Mouse (Mus musculus): ENCODE measurements around the gene Fance. TPM values are rescaled to one million over a fixed set of nuclear protein-coding genes. Genes with fewer than 3 reads are reported as not detected.
A peak's percentile ranks its signal among the peaks of the same experiment; 100 is the strongest.

Gene Fance
- polyA plus RNA-seq, 1 experiment = 13.7 TPM

DNA sequence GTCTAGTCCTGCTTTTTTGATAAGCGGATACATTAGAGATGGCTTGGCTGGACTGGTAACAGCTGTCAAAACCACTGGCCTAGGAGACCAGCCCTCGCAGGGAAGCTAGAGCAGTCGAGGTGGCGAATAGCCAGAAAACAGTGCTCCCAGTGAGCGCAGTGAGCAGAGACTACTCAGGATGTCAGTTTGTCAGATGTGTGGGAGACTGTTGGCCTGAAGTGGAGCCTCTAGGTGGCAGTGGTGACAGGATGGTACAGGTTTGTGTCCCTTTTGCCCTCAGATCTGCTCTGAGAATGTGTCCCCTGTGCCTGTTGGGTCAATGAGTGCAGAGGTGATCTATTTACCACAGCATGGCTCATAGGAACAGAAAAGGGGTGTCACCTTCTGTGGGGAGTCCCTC, 25.3 kb upstream of the Fance start:
- Histone ChIP-seq H3K4me3 (ENCODE audit: insufficient read depth, low read length) (no peak overlapping the region), H3K4me1 (ENCODE audit: control insufficient read depth, insufficient read depth, low read length) (no peaks in the 10 kb centered on the region), H3K27ac (ENCODE audit: insufficient read depth, low read length) (no peak overlapping the region)
- TF ChIP-seq CTCF (IDR thresholded peaks at IDR 0.05; ENCODE audit: extremely low read depth, insufficient read depth, low read length) (peak; percentile 34; the same call in 1 of the 2 replicates), POLR2A (IDR thresholded peaks at IDR 0.05; ENCODE audit: extremely low read depth, insufficient read depth, low read length) (no peak)

DNA sequence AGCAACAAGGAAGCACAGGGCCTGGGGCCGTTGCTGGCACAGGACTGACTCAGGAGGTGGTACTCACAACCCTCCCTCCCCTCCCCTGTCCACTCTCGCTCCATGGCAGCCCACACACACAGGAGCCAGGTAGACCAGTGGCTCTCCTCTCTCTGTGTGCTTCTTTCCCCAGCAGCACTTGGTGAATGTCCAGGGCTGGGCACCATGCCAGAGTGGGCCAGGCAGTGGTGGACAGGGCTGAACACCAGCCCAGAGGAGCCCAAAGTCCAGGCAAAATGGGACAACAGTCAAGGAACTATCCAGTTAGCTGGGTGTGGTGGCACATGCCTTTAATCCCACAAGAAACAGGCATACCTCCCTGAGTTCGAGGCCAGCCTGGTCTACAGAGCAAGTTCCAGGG, 23.1 kb upstream of the Fance start:
- Histone ChIP-seq H3K27ac (ENCODE audit: insufficient read depth, low read length) (no peak overlapping the region), H3K4me1 (ENCODE audit: control insufficient read depth, insufficient read depth, low read length) (no peaks in the 10 kb centered on the region), H3K4me3 (ENCODE audit: insufficient read depth, low read length) (no peak overlapping the region)
- TF ChIP-seq POLR2A (IDR thresholded peaks at IDR 0.05; ENCODE audit: extremely low read depth, insufficient read depth, low read length) = no peak
- TF ChIP-seq CTCF (IDR thresholded peaks at IDR 0.05; ENCODE audit: extremely low read depth, insufficient read depth, low read length) = no peak

DNA sequence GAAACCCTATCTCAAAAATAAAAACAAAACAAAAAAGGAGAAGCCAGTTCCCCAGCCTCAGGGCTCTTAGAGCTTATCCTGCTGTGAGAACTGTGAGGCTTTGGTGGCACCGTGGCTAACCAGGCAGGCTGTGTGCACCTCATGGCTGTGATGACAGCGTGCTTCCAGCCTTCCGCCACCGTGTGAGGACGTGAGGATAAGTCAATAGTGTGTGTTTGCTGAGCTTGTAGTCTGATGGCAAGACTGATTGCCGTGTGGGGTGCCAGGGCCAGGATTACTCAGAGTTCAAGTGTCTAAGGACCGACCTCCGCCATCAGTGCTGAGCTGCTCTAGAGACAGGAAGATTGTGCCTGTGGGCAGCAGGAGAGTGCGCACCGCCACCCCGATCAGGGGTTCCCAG, 22.6 kb upstream of the Fance start:
- Histone ChIP-seq H3K4me1 (ENCODE audit: control insufficient read depth, insufficient read depth, low read length) (no peaks in the 10 kb centered on the region), H3K27ac (ENCODE audit: insufficient read depth, low read length) (no peak overlapping the region)

DNA sequence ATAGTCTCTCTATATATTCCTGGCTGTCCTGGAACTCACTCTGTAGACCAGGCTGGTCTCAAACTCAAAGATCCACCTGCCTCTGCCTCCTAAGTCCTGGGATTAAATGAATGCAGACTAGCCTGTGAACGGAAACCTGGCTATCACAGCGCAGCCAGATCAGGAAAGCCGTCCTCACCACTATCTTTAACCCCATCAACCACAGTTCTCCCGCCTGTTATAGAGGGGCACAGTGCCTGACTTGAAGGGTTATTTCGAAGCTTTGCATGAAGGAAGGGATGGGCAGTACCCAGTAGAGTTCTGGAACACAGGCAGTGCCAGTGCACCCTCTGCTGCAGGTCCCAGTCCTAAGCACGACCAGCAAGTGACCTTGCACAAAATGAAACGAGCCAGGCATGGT, 22.0 kb upstream of the Fance start:
- Histone ChIP-seq H3K4me3 (ENCODE audit: insufficient read depth, low read length) (no peak overlapping the region), H3K4me1 (ENCODE audit: control insufficient read depth, insufficient read depth, low read length) (no peaks in the 10 kb centered on the region), H3K27ac (ENCODE audit: insufficient read depth, low read length) (no peak overlapping the region)
- TF ChIP-seq CTCF (IDR thresholded peaks at IDR 0.05; ENCODE audit: extremely low read depth, insufficient read depth, low read length) (no peak), POLR2A (IDR thresholded peaks at IDR 0.05; ENCODE audit: extremely low read depth, insufficient read depth, low read length) (no peak)

More for the DNA sequence above, 22.6 kb upstream of the Fance start:
- H3K4me3 ChIP-seq (ENCODE audit: insufficient read depth, low read length) = no peak overlapping the region
- TF ChIP-seq POLR2A (IDR thresholded peaks at IDR 0.05; ENCODE audit: extremely low read depth, insufficient read depth, low read length) (no peak), CTCF (IDR thresholded peaks at IDR 0.05; ENCODE audit: extremely low read depth, insufficient read depth, low read length) (no peak)

DNA sequence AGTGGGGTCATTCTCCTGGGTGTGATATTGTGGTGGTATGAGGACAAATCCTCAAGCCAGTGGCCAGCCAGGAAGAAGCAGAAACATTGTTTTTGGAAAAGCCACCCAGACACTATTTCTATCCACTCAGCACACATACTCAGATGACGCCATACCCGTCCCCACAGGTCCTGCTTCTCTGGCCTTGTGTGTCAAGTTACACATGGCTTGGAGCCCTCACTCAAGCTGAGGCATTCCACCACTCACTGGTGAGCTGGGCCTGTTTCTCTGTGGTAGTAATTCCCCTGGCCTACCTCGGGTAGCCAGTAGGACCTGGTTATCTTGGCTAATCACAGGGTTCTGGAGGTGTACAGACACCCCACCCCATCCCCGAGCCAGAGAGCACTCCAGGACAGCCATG, 19.6 kb upstream of the Fance start:
- no peaks in the 10 kb centered on the region for H3K4me1 ChIP-seq (ENCODE audit: control insufficient read depth, insufficient read depth, low read length)
- H3K4me3 ChIP-seq (ENCODE audit: insufficient read depth, low read length) = no peak overlapping the region
- peak overlapping the region; percentile 28; the same call in 1 of the 2 replicates for H3K27ac ChIP-seq (ENCODE audit: insufficient read depth, low read length)
- TF ChIP-seq POLR2A (IDR thresholded peaks at IDR 0.05; ENCODE audit: extremely low read depth, insufficient read depth, low read length) = no peak
- no peak for TF ChIP-seq CTCF (IDR thresholded peaks at IDR 0.05; ENCODE audit: extremely low read depth, insufficient read depth, low read length)

DNA sequence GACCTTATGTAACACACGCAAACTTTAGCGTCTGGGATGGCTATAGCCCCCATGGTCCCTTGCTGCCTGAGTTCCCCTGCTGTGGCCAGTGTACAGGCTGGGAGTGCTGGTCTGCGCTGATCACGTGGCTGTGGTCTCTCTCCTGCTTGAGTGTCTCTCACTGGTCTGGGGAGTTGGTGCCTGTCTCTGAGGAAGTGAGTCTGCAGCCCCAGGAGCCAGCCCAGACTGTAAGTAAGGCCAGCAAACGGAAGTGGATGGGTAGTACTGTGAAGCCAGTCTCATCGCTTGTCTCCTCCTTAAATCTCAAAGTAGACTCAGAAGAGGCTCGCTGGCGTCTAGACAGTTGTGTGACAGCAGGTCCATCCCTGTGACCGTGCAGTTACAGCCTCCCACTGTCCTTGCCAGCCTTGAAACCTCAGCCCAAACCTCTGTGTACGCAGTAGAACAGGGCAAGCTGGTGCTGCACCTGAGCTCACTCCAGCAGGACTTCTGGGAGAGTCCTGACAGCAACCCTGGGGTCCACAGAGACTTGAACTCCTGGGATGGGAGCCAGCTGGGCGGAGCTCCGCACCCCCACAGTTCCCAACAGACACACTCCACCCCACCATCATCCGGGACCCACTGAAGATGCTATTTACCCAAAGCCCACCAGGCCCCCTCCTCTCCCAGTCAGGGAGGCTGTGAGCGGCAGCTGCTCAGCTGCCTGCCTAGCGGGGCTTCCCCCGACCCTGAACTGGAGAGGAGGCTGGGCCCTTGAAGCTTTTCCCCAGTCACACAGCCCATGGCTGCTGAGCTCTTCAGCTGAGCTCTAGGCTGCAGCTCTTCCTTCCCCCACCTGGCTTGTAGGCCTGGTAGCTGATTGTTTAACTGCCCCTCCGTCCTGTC, 18.6 kb upstream of the Fance start:
- Histone ChIP-seq H3K4me3 (ENCODE audit: insufficient read depth, low read length) (no peak overlapping the region), H3K4me1 (ENCODE audit: control insufficient read depth, insufficient read depth, low read length) (no peaks in the 10 kb centered on the region), H3K27ac (ENCODE audit: insufficient read depth, low read length) (no peak overlapping the region)
- TF ChIP-seq POLR2A (IDR thresholded peaks at IDR 0.05; ENCODE audit: extremely low read depth, insufficient read depth, low read length) (no peak), CTCF (IDR thresholded peaks at IDR 0.05; ENCODE audit: extremely low read depth, insufficient read depth, low read length) (no peak)

DNA sequence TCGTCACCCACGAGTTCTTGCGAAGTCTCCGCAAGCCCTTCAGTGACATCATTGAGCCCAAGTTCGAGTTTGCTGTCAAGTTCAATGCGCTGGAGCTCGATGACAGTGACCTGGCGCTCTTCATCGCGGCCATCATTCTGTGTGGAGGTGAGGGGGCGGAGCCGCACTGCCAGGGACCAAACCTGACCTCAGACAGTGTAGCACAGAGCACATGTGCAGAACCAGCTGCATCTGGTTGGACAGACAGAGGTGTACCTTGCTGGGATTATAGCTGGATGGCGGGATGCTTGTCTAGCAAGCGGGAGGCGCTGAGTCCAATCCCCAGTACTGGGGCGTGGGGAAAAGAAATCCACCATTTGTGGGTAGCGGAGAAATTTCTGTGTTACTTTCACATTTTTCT, 14.4 kb upstream of the Fance start:
- Histone ChIP-seq H3K4me1 (ENCODE audit: control insufficient read depth, insufficient read depth, low read length) (no peaks in the 10 kb centered on the region), H3K4me3 (ENCODE audit: insufficient read depth, low read length) (no peak overlapping the region), H3K27ac (ENCODE audit: insufficient read depth, low read length) (no peak overlapping the region)
- no peak for TF ChIP-seq POLR2A (IDR thresholded peaks at IDR 0.05; ENCODE audit: extremely low read depth, insufficient read depth, low read length)
- TF ChIP-seq CTCF (IDR thresholded peaks at IDR 0.05; ENCODE audit: extremely low read depth, insufficient read depth, low read length) = no peak

DNA sequence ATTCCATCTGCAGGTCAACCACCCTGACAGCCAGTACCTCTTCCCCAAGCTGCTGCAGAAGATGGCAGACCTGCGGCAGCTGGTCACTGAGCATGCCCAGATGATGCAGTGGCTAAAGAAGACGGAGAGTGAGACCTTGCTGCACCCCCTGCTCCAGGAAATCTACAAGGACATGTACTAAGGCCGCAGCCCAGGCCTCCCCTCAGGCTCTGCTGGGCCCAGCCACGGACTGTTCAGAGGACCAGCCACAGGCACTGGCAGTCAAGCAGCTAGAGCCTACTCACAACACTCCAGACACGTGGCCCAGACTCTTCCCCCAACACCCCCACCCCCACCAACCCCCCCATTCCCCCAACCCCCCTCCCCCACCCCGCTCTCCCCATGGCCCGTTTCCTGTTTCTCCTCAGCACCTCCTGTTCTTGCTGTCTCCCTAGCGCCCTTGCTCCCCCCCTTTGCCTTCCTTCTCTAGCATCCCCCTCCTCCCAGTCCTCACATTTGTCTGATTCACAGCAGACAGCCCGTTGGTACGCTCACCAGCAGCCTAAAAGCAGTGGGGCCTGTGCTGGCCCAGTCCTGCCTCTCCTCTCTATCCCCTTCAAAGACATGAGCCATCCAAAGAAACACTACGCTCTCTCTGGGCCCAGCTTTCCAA, 13.5 kb upstream of the Fance start:
- Histone ChIP-seq H3K27ac (ENCODE audit: insufficient read depth, low read length) (no peak overlapping the region), H3K4me1 (ENCODE audit: control insufficient read depth, insufficient read depth, low read length) (no peaks in the 10 kb centered on the region), H3K4me3 (ENCODE audit: insufficient read depth, low read length) (no peak overlapping the region)
- TF ChIP-seq POLR2A (IDR thresholded peaks at IDR 0.05; ENCODE audit: extremely low read depth, insufficient read depth, low read length) (no peak), CTCF (IDR thresholded peaks at IDR 0.05; ENCODE audit: extremely low read depth, insufficient read depth, low read length) (no peak)

DNA sequence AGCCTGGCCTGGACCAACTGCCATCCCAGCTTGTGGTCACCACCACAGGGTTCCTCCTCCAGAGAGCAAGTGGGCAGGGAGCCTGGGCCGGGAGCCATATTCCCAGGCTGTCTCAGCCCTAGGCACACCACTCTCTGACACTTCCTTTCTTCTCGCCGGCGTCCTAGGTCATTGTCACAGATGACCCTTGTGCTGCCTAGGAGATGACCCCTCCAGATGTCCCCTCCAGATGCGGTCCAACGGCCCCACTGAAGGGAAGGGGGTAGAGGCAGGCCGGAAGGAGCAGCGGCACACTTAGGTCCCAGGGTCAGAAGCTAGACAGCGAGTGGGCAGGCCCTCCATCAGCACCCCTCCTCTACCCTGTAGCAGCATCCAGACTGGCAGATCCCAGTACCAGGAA, 13.0 kb upstream of the Fance start:
- no peaks in the 10 kb centered on the region for H3K4me1 ChIP-seq (ENCODE audit: control insufficient read depth, insufficient read depth, low read length)
- H3K27ac ChIP-seq (ENCODE audit: insufficient read depth, low read length) = no peak overlapping the region
- TF ChIP-seq POLR2A (IDR thresholded peaks at IDR 0.05; ENCODE audit: extremely low read depth, insufficient read depth, low read length) = no peak
- TF ChIP-seq CTCF (IDR thresholded peaks at IDR 0.05; ENCODE audit: extremely low read depth, insufficient read depth, low read length) = no peak
- H3K4me3 ChIP-seq (ENCODE audit: insufficient read depth, low read length) = no peak overlapping the region

DNA sequence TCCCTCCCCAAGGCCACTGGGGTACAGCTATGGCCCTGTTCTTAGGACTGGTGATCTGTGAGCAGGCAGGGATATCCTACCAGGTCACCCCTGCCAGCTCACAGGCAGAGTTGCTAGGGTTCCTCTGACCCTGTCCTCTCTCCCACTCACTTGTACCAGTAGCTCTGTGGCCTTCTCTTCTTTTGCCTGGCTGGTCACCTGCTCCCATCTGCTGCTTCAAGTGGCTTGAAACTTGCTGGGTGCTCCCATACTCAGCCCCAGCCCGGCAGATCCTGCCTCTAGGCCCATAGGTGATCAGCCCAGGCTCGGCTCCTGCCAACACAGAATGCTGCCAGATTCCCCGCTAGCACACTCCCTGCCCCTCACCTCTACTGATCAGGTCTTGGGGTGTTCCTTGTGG, 12.5 kb upstream of the Fance start:
- H3K27ac ChIP-seq (ENCODE audit: insufficient read depth, low read length) = no peak overlapping the region
- H3K4me1 ChIP-seq (ENCODE audit: control insufficient read depth, insufficient read depth, low read length) = no peaks in the 10 kb centered on the region
- H3K4me3 ChIP-seq (ENCODE audit: insufficient read depth, low read length) = no peak overlapping the region
- no peak for TF ChIP-seq POLR2A (IDR thresholded peaks at IDR 0.05; ENCODE audit: extremely low read depth, insufficient read depth, low read length)
- TF ChIP-seq CTCF (IDR thresholded peaks at IDR 0.05; ENCODE audit: extremely low read depth, insufficient read depth, low read length) = no peak
